Mouse (Mus musculus) macrophage (primary cell): ENCODE measurements around the gene Ubn1. TPM values are rescaled to one million over a fixed set of nuclear protein-coding genes. Genes with fewer than 3 reads are reported as not detected.

ENCODE experiments used
- polyA plus RNA-seq: library from polyadenylated mRNA; stranded (reverse); fragments of 250-400 nt; gene quantifications from 3 replicates; pipeline ENCODE4 v1.2.4, GENCODE M21; 2018; ENCODE audit warnings: inconsistent platforms

Ubn1 gene
- polyA plus RNA-seq, 1 experiment from 2014 or later: 37.5 TPM

Other genes with a start within 250 kb of the Ubn1 start
- gene 4930562C15Rik, start 214.6 kb upstream of the Ubn1 start, polyA plus RNA-seq: 0.16 TPM in 1 of 3 replicates, not detected in the others
- gene Ubald1, start 169.7 kb upstream of the Ubn1 start, polyA plus RNA-seq: 64.4 to 75.7 TPM (median 71.8 TPM) in 3 replicates
- gene Mgrn1, start 163.8 kb upstream of the Ubn1 start, polyA plus RNA-seq: 62.2 to 84.4 TPM (median 68.4 TPM) in 3 replicates
- gene Nudt16l1, start 111.3 kb upstream of the Ubn1 start, polyA plus RNA-seq: 17.1 to 56.6 TPM (median 39.4 TPM) in 3 replicates
- 9.0 to 21.1 TPM (median 12.1 TPM) in 3 replicates for gene Anks3, start 85.9 kb upstream of the Ubn1 start, polyA plus RNA-seq
- not detected in 3 replicates for gene Sept12, start 52.2 kb upstream of the Ubn1 start, polyA plus RNA-seq
- not detected in 3 replicates for gene Smim22, start 42.8 kb upstream of the Ubn1 start, polyA plus RNA-seq
- gene Rogdi, start 36.5 kb upstream of the Ubn1 start, polyA plus RNA-seq: 10.0 to 27.5 TPM (median 22.6 TPM) in 3 replicates
- 72.3 to 104 TPM (median 77.0 TPM) in 3 replicates for gene Glyr1, start 194 bp upstream of the Ubn1 start, polyA plus RNA-seq
- gene Ppl, start 82.4 kb downstream of the Ubn1 start, polyA plus RNA-seq: not detected in 3 replicates
- not detected in 3 replicates for gene Sec14l5, start 97.1 kb downstream of the Ubn1 start, polyA plus RNA-seq
- 75.7 to 106 TPM (median 79.8 TPM) in 3 replicates for gene Nagpa, start 154.0 kb downstream of the Ubn1 start, polyA plus RNA-seq
- not detected in 3 replicates for gene AU021092, start 172.2 kb downstream of the Ubn1 start, polyA plus RNA-seq
- gene Alg1, start 183.6 kb downstream of the Ubn1 start, polyA plus RNA-seq: 12.8 to 37.1 TPM (median 35.5 TPM) in 3 replicates
- 7.8 to 17.8 TPM (median 12.3 TPM) in 3 replicates for gene Eef2kmt, start 205.9 kb downstream of the Ubn1 start, polyA plus RNA-seq